Mouse (Mus musculus) limb, embryonic 14.5 days (tissue): ENCODE results near the gene Mef2c. TPM values are rescaled to one million over a fixed set of nuclear protein-coding genes. Genes with fewer than 3 reads are reported as not detected.

Experiments used
- ATAC-seq: fragments of 200-750 bp; cut with Nextera tagmentation; 2 replicates; pipeline ENCODE4 v1.8.0; 2017; ENCODE audit warnings: low read depth, moderate number of reproducible peaks, moderate TSS enrichment; ENCODE audit not compliant: low FRiP score
- DNase-seq: peaks from one replicate; pipeline ENCODE4 v3.0.0-alpha.2; 2015; ENCODE audit warnings: low spot score
- H3K27ac ChIP-seq: fragments of 300-500 bp; sonication (generic); replicated peaks from 2 replicates; pipeline ENCODE4 v1.5.1; 2014; ENCODE audit warnings: low read depth, mild to moderate bottlenecking, low read length, moderate library complexity, mixed read lengths
- H3K27me3 ChIP-seq: fragments of 300-500 bp; sonication (generic); 2 replicates; pipeline ENCODE4 v1.6.1; 2014; ENCODE audit warnings: low read length, mixed read lengths; ENCODE audit not compliant: control insufficient read depth, insufficient read depth
- H3K36me3 ChIP-seq: fragments of 300-500 bp; sonication (generic); 2 replicates; pipeline ENCODE4 v1.6.1; 2014; ENCODE audit warnings: mild to moderate bottlenecking, low read length, moderate library complexity, mixed read lengths; ENCODE audit not compliant: control insufficient read depth, insufficient read depth
- H3K4me1 ChIP-seq: fragments of 300-500 bp; sonication (generic); 2 replicates; pipeline ENCODE4 v1.6.1; 2014; ENCODE audit warnings: antibody characterized with exemption, low read length, mixed read lengths; ENCODE audit not compliant: control insufficient read depth, insufficient read depth
- H3K4me2 ChIP-seq: fragments of 300-500 bp; sonication (generic); replicated peaks from 2 replicates; pipeline ENCODE4 v1.6.1; 2014; ENCODE audit warnings: low read depth, mild to moderate bottlenecking, low read length, moderate library complexity; ENCODE audit not compliant: severe bottlenecking
- H3K4me3 ChIP-seq: fragments of 300-500 bp; sonication (generic); replicated peaks from 2 replicates; pipeline ENCODE4 v1.5.1; 2014; ENCODE audit warnings: low read length
- H3K9ac ChIP-seq: fragments of 300-500 bp; sonication (generic); 2 replicates; pipeline ENCODE4 v1.6.1; 2014; ENCODE audit warnings: mild to moderate bottlenecking, low read depth, low read length, moderate library complexity; ENCODE audit not compliant: severe bottlenecking
- H3K9me3 ChIP-seq: fragments of 300-500 bp; sonication (generic); 2 replicates; pipeline ENCODE4 v1.6.1; 2016; ENCODE audit warnings: low read length; ENCODE audit not compliant: control insufficient read depth
- POLR2A ChIP-seq: fragments of 200-500 bp; IDR thresholded peaks from 2 replicates; pipeline ENCODE4 v1.8.0; 2012; ENCODE audit warnings: inconsistent platforms, mild to moderate bottlenecking, moderate library complexity, borderline replicate concordance; ENCODE audit not compliant: insufficient read depth, insufficient read length; ENCODE audit errors: extremely low read depth
- WGBS: fragments of 180-500 bp; shearing (Covaris S2); extraction: QIAGEN DNeasy Blood & Tissue Kit; methylation state at CpG from one replicate; pipeline ENCODE4 v1.1.7; 2014; 5-methylcytosine and 5-hydroxymethylcytosine counted together
- polyA plus RNA-seq, 2 experiments: library from polyadenylated mRNA; depleted of rRNA in 1 of 2; stranded (reverse) in 1 of 2; unstranded in 1 of 2; fragments of >200 nt; fragmentation: Nextera tagmentation in 1 of 2; extraction: Ambion mirVana in 1 of 2; gene quantifications; 2 replicates each; pipeline versions ENCODE4 v1.2.1 to v1.2.3; 2012 to 2014

Gene Mef2c
- polyA plus RNA-seq, 2 experiments: 50.0 to 158 TPM

- Histone ChIP-seq H3K27me3 (no peaks in the 10 kb centered on the region), H3K9me3 (no peaks in the 10 kb centered on the region), H3K4me2 (no peak overlapping the region), H3K4me3 (no peak overlapping the region), H3K9ac (no peak overlapping the region), H3K27ac (no peak overlapping the region), H3K36me3 (peaks cover 8% of the 10 kb centered on the region; the same call in 1 of the 2 replicates), H3K4me1 (no peaks in the 10 kb centered on the region)
- ATAC-seq: no peak
- no peak for DNase-seq
- TF ChIP-seq POLR2A: no peak
- WGBS: 83% methylated on average over 3 of the region's 3 CpGs
These were observed 124.3 kb downstream of the Mef2c start for GRCm38 (mm10) chr13:83628139-83628538.

- no peak for TF ChIP-seq POLR2A
- DNase-seq (no peak), ATAC-seq (no peak)
- H3K4me1 ChIP-seq: no peaks in the 10 kb centered on the region
- WGBS: 93% methylated on average over 5 of the region's 5 CpGs
- H3K27ac ChIP-seq: no peak overlapping the region
- H3K9me3 ChIP-seq: no peaks in the 10 kb centered on the region
- H3K4me2 ChIP-seq: no peak overlapping the region
- peaks cover 10% of the 10 kb centered on the region; the same call in 1 of the 2 replicates for H3K36me3 ChIP-seq
- no peaks in the 10 kb centered on the region for H3K27me3 ChIP-seq
- no peak overlapping the region for H3K4me3 ChIP-seq
- no peak overlapping the region for H3K9ac ChIP-seq
These were observed 129.3 kb downstream of the Mef2c start for GRCm38 (mm10) chr13:83633155-83633554.

- Histone ChIP-seq H3K4me1 (no peaks in the 10 kb centered on the region), H3K9ac (no peak overlapping the region), H3K36me3 (peaks cover 10% of the 10 kb centered on the region; the same call in 1 of the 2 replicates), H3K27me3 (no peaks in the 10 kb centered on the region), H3K4me3 (no peak overlapping the region), H3K27ac (no peak overlapping the region), H3K9me3 (no peaks in the 10 kb centered on the region), H3K4me2 (no peak overlapping the region)
- TF ChIP-seq POLR2A: no peak
- no peak for ATAC-seq
- 27% methylated on average over 7 of the region's 7 CpGs for WGBS
- DNase-seq: no peak
These were observed 131.4 kb downstream of the Mef2c start for GRCm38 (mm10) chr13:83635218-83635617.

GRCm38 (mm10) chr13:83637666-83638065, 133.8 kb downstream of the Mef2c start:
- ATAC-seq (no peak), DNase-seq (no peak)
- H3K4me1 ChIP-seq: no peaks in the 10 kb centered on the region
- H3K9me3 ChIP-seq: no peaks in the 10 kb centered on the region
- no peak for TF ChIP-seq POLR2A
- H3K9ac ChIP-seq: no peak overlapping the region
- WGBS: 97% methylated on average over 3 of the region's 3 CpGs
- no peak overlapping the region for H3K4me3 ChIP-seq
- H3K4me2 ChIP-seq: no peak overlapping the region
- peaks cover 10% of the 10 kb centered on the region; the same call in 1 of the 2 replicates for H3K36me3 ChIP-seq
- H3K27ac ChIP-seq: no peak overlapping the region
- H3K27me3 ChIP-seq: no peaks in the 10 kb centered on the region

GRCm38 (mm10) chr13:83638735-83639134, 134.9 kb downstream of the Mef2c start:
- ATAC-seq: no peak
- Histone ChIP-seq H3K27me3 (no peaks in the 10 kb centered on the region), H3K27ac (no peak overlapping the region), H3K4me2 (no peak overlapping the region), H3K36me3 (peaks cover 1% of the 10 kb centered on the region; the same call in 1 of the 2 replicates), H3K9ac (no peak overlapping the region), H3K4me1 (0 out of 2 replicates have a peak, but pooled peaks cover 1% of the 10 kb centered on the region), H3K9me3 (no peaks in the 10 kb centered on the region), H3K4me3 (no peak overlapping the region)
- TF ChIP-seq POLR2A: no peak
- 86% methylated on average over 3 of the region's 3 CpGs for WGBS
- no peak for DNase-seq

GRCm38 (mm10) chr13:83649051-83649450, 145.2 kb downstream of the Mef2c start:
- ATAC-seq (no peak), DNase-seq (no peak)
- 87% methylated on average over 3 of the region's 3 CpGs for WGBS
- H3K27ac ChIP-seq: no peak overlapping the region
- H3K9me3 ChIP-seq: no peaks in the 10 kb centered on the region
- no peaks in the 10 kb centered on the region for H3K27me3 ChIP-seq
- H3K9ac ChIP-seq: no peak overlapping the region
- H3K36me3 ChIP-seq: peaks cover 3% of the 10 kb centered on the region; the same call in 1 of the 2 replicates
- H3K4me3 ChIP-seq: no peak overlapping the region
- no peak for TF ChIP-seq POLR2A
- H3K4me2 ChIP-seq: no peak overlapping the region
- H3K4me1 ChIP-seq: peaks cover 9% of the 10 kb centered on the region; the same call in 1 of the 2 replicates
